ENCODE assay signal across 15 mouse cellular contexts in the genomic region with DNA sequence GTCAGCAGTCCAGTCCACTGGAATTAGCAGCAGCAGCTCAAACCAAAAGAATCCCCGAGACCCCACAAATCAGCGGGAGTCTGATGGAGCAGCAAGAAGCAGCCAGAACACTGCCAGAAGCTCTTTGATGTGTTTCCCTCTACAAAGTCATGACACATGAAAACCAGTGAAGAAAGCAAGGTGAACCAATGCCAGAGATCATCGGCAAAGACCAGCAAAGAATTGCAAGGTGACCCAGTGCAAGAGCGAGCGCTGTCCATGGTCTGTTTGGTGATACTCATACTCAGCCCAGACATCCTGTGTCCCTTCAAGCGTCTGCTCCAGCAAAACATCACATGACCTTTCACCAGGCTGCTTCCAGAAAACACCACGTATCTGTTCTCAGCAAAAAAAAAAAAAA.
"Had no signal": no experiment of that assay in that cellular context is flagged by ENCODE, and none has a peak within 500 bp of the region (broad histone marks: within the 10 kb centered on the region; RNA-seq: fewer than 3 reads in every experiment).

No protein-coding gene starts in this region.

- H3K4me1 ChIP-seq: midbrain, embryonic 10.5 days; neural tube, embryonic 12.5 days had no signal

- H3K9me3 ChIP-seq: midbrain, embryonic 10.5 days; midbrain, embryonic 12.5 days; neural tube, embryonic 12.5 days had no signal

- H3K4me2 ChIP-seq: lung, embryonic 14.5 days; midbrain, embryonic 12.5 days; neural tube, embryonic 12.5 days had no signal

- ATAC-seq: midbrain, embryonic 16.5 days had no signal

- H3K27me3 ChIP-seq: neural tube, embryonic 12.5 days had no signal

- H3K4me3 ChIP-seq: midbrain, embryonic 10.5 days; midbrain, embryonic 12.5 days; neural tube, embryonic 12.5 days had no signal

- H3K27ac ChIP-seq: midbrain, embryonic 10.5 days; midbrain, embryonic 12.5 days; neural tube, embryonic 12.5 days had no signal

- DNase-seq: lung, adult 18-20 months; lung, embryonic 14.5 days; lung, postnatal 10 days; lung, postnatal 4 days; midbrain, embryonic 14.5 days; retina, postnatal 1 day; right cerebral cortex, adult 18-20 months; right cerebral cortex, postnatal 14 days; thymus, adult 18-20 months; thymus, postnatal 14 days; thymus, postnatal 36 days had no signal

- H3K36me3 ChIP-seq: midbrain, embryonic 10.5 days; midbrain, embryonic 12.5 days; neural tube, embryonic 12.5 days had no signal

- H3K9ac ChIP-seq: lung, embryonic 14.5 days; midbrain, embryonic 12.5 days; neural tube, embryonic 12.5 days had no signal
